Mouse (Mus musculus) heart, postnatal 0 days (tissue): Measurements from ENCODE around the gene Gnptab. TPM values are rescaled to one million over a fixed set of nuclear protein-coding genes. Genes with fewer than 3 reads are reported as not detected.

Experiments
- ATAC-seq: fragments of 200-750 bp; cut with Nextera tagmentation; 2 replicates; pipeline ENCODE4 v1.8.0; 2017; ENCODE audit warnings: low read depth, moderate number of reproducible peaks, moderate library complexity; ENCODE audit not compliant: insufficient read depth
- DNase-seq: peaks from one replicate; pipeline ENCODE4 v3.0.0-alpha.2; 2016; ENCODE audit warnings: low spot score
- H3K27ac ChIP-seq: fragments of 300-500 bp; sonication (generic); 2 replicates; pipeline ENCODE4 v1.5.1; 2014; ENCODE audit warnings: low read depth, mild to moderate bottlenecking
- H3K27me3 ChIP-seq: fragments of 300-500 bp; sonication (generic); 2 replicates; pipeline ENCODE4 v1.6.1; 2014; ENCODE audit warnings: low read length, mixed read lengths; ENCODE audit not compliant: control insufficient read depth, insufficient read depth
- H3K36me3 ChIP-seq: fragments of 300-500 bp; sonication (generic); replicated peaks from 2 replicates; pipeline ENCODE4 v1.6.1; 2014; ENCODE audit warnings: low read length, mixed read lengths; ENCODE audit not compliant: control insufficient read depth, insufficient read depth
- H3K4me1 ChIP-seq: fragments of 300-500 bp; sonication (generic); 2 replicates; pipeline ENCODE4 v1.6.1; 2014; ENCODE audit warnings: antibody characterized with exemption; ENCODE audit not compliant: control insufficient read depth, insufficient read depth
- H3K4me2 ChIP-seq: fragments of 300-500 bp; sonication (generic); 2 replicates; pipeline ENCODE4 v1.6.1; 2014; ENCODE audit warnings: low read depth, mild to moderate bottlenecking, low read length, moderate library complexity
- H3K4me3 ChIP-seq: fragments of 300-500 bp; sonication (generic); 2 replicates; pipeline ENCODE4 v1.5.1; 2014; ENCODE audit warnings: low read depth, low read length
- H3K9ac ChIP-seq: fragments of 300-500 bp; sonication (generic); replicated peaks from 2 replicates; pipeline ENCODE4 v1.6.1; 2014; ENCODE audit warnings: low read depth, low read length, mixed read lengths
- H3K9me3 ChIP-seq: fragments of 300-500 bp; sonication (generic); replicated peaks from 2 replicates; pipeline ENCODE4 v1.6.1; 2016; ENCODE audit warnings: low read length; ENCODE audit not compliant: control insufficient read depth
- CTCF ChIP-seq: IDR thresholded peaks from 2 replicates; pipeline ENCODE4 v1.5.1; 2016; ENCODE audit warnings: antibody characterized with exemption, control low read depth, low read depth
- EP300 ChIP-seq: IDR thresholded peaks from 2 replicates; pipeline ENCODE4 v1.6.1; 2016; ENCODE audit warnings: antibody characterized with exemption, low read depth
- WGBS: fragments of 180-500 bp; shearing (Covaris S2); extraction: QIAGEN DNeasy Blood & Tissue Kit; methylation state at CpG from one replicate; pipeline ENCODE4 v1.1.7; 2014; 5-methylcytosine and 5-hydroxymethylcytosine counted together
- polyA plus RNA-seq: library from polyadenylated mRNA; unstranded; fragments of >200 nt; fragmentation: Nextera tagmentation; extraction: Ambion mirVana; gene quantifications from 2 replicates; pipeline ENCODE4 v1.2.1, GENCODE M21; 2015
- total RNA-seq: library from RNA; depleted of rRNA; stranded (reverse); fragments of >200 nt; gene quantifications from 2 replicates; pipeline ENCODE4 v1.2.3, GENCODE M21; 2014; ENCODE audit warnings: low replicate concordance

Gnptab gene
- total and polyA plus RNA-seq, 2 experiments from 2014 or later, result 8.4 to 15.8 TPM

GRCm38 (mm10) chr10:88384081-88384480 is 5.1 kb downstream of the Gnptab start:
- H3K4me2 ChIP-seq, result no peak overlapping the region
- ATAC-seq (0 out of 2 replicates have a peak, but pooled peaks have one; percentile 42), DNase-seq (no peak)
- no peaks in the 10 kb centered on the region for H3K9me3 ChIP-seq
- H3K9ac ChIP-seq, result no peak overlapping the region
- 26% methylated on average over 5 of the region's 5 CpGs for WGBS
- TF ChIP-seq CTCF, result no peak
- no peak for TF ChIP-seq EP300
- peak overlapping the region; percentile 81 for H3K27ac ChIP-seq
- H3K27me3 ChIP-seq, result no peaks in the 10 kb centered on the region
- peaks cover 42% of the 10 kb centered on the region for H3K4me1 ChIP-seq
- no peaks in the 10 kb centered on the region for H3K36me3 ChIP-seq
- no peak overlapping the region for H3K4me3 ChIP-seq

DNA sequence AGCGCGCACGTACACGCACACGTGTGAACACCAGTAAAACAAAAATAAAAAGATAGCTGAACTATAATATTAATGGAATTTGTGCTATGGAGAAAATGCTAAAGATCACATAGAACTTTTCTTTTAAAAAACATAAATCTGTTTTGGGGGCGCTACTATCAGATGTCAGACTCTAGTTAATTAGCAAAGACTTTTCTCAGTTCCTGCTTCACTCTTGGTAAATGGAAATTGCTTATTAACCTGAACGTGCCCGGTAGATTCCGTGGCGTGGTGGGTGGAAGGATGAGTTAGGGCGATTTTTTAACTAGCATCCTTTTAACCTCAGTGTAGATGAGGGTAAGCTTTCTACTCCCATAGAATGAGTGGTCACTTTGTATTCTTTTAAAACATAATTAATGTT is 6.4 kb downstream of the Gnptab start:
- H3K9me3 ChIP-seq, result no peaks in the 10 kb centered on the region
- WGBS, result 94% methylated on average over 11 of the region's 11 CpGs
- TF ChIP-seq CTCF (no peak), EP300 (no peak)
- no peak for ATAC-seq
- no peak for DNase-seq
- H3K9ac ChIP-seq, result no peak overlapping the region
- H3K4me3 ChIP-seq, result no peak overlapping the region
- H3K4me1 ChIP-seq, result peaks cover 54% of the 10 kb centered on the region
- no peaks in the 10 kb centered on the region for H3K27me3 ChIP-seq
- H3K36me3 ChIP-seq, result no peaks in the 10 kb centered on the region
- H3K4me2 ChIP-seq, result no peak overlapping the region
- no peak overlapping the region for H3K27ac ChIP-seq

- H3K4me2 ChIP-seq, result no peak overlapping the region
- no peak for TF ChIP-seq CTCF
- no peak for TF ChIP-seq EP300
- peaks cover 57% of the 10 kb centered on the region for H3K4me1 ChIP-seq
- H3K4me3 ChIP-seq, result no peak overlapping the region
- no peaks in the 10 kb centered on the region for H3K27me3 ChIP-seq
- H3K9me3 ChIP-seq, result no peaks in the 10 kb centered on the region
- no peaks in the 10 kb centered on the region for H3K36me3 ChIP-seq
- no peak for DNase-seq
- WGBS, result 24% methylated on average over 6 of the region's 6 CpGs
- ATAC-seq, result no peak
- H3K9ac ChIP-seq, result no peak overlapping the region
- H3K27ac ChIP-seq, result no peak overlapping the region
Observed at GRCm38 (mm10) chr10:88385758-88386157, 6.8 kb downstream of the Gnptab start.

- Histone ChIP-seq H3K9me3 (no peaks in the 10 kb centered on the region), H3K4me2 (no peak overlapping the region), H3K27me3 (no peaks in the 10 kb centered on the region), H3K4me1 (peaks cover 54% of the 10 kb centered on the region), H3K4me3 (no peak overlapping the region), H3K27ac (no peak overlapping the region), H3K9ac (no peak overlapping the region), H3K36me3 (no peaks in the 10 kb centered on the region)
- no peak for TF ChIP-seq EP300
- 74% methylated on average over 6 of the region's 6 CpGs for WGBS
- ATAC-seq (no peak), DNase-seq (no peak)
Observed at GRCm38 (mm10) chr10:88386251-88386650, 7.3 kb downstream of the Gnptab start.

- no peak overlapping the region for H3K4me3 ChIP-seq
- 18% methylated on average over 4 of the region's 4 CpGs for WGBS
- TF ChIP-seq EP300, result no peak
- no peak for TF ChIP-seq CTCF
- no peak overlapping the region for H3K9ac ChIP-seq
- peak overlapping the region; percentile 34; the same call in 1 of the 2 replicates for H3K27ac ChIP-seq
- no peaks in the 10 kb centered on the region for H3K9me3 ChIP-seq
- H3K4me2 ChIP-seq, result peak overlapping the region; percentile 14; the same call in 1 of the 2 replicates
- ATAC-seq (peak; percentile 66), DNase-seq (no peak)
- H3K4me1 ChIP-seq, result peaks cover 32% of the 10 kb centered on the region
- H3K27me3 ChIP-seq, result no peaks in the 10 kb centered on the region
- no peaks in the 10 kb centered on the region for H3K36me3 ChIP-seq
Observed at GRCm38 (mm10) chr10:88389576-88389975, 10.6 kb downstream of the Gnptab start.
